Mouse (Mus musculus) gastrocnemius, adult 2 months (tissue): ENCODE results near the gene 1700067K01Rik. TPM values are rescaled to one million over a fixed set of nuclear protein-coding genes. Genes with fewer than 3 reads are reported as not detected.
A peak's percentile ranks its signal among the peaks of the same experiment; 100 is the strongest.

Experiments used
- DNase-seq: peaks from one replicate; pipeline ENCODE4 v3.0.0; 2022
- H3K27ac ChIP-seq: fragments of 200-600 bp; 2 replicates; pipeline ENCODE4 v1.8.1; 2022; ENCODE audit warnings: mild to moderate bottlenecking
- H3K4me3 ChIP-seq: fragments of 200-600 bp; 2 replicates; pipeline ENCODE4 v1.8.1; 2022; ENCODE audit warnings: mild to moderate bottlenecking, moderate library complexity
- CTCF ChIP-seq: fragments of 200-600 bp; IDR thresholded peaks from 2 replicates; pipeline ENCODE4 v1.8.1; 2022; ENCODE audit warnings: antibody characterized with exemption, mild to moderate bottlenecking, moderate library complexity
- intact Hi-C: fragments of 180-260 bp; cut with DNase I; formaldehyde crosslinking; loops from one replicate; pipeline ENCODE4 v1.15.1; 2025
- total RNA-seq, 2 experiments: library from RNA; stranded (reverse); gene quantifications; 2 replicates each; pipeline ENCODE4 v1.2.3; 2021

1700067K01Rik gene
- total RNA-seq, 2 experiments from 2014 or later, result 0.48 TPM; not detected in 1

- no peak for TF ChIP-seq CTCF
Observed at GRCm38 (mm10) chr8:83990170-83990569, 11.1 kb upstream of the 1700067K01Rik start.

DNA sequence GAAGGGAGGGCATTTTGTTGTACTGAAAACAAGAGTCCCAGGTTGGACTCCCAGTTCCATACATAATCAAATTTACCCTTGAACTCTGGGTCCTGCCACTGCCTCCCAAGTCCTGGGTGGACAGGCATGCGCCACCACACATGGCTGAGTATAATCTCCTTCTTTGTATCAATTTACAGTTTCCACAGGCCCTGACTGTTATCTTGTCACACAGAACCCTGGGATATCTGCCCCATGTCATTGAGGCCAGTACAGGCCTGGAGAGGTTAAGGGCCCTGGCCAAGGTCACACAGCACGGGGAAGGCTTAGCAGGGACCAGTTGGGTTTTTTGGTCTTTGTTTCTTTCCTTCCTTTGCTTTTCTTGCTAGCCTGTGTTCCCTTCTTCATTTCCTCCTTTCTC lies 8.8 kb upstream of the 1700067K01Rik start:
- intact Hi-C loops, result no loop called here
- no peak for DNase-seq
- Histone ChIP-seq H3K4me3 (no peak overlapping the region), H3K27ac (no peak overlapping the region)
- no peak for TF ChIP-seq CTCF

More at GRCm38 (mm10) chr8:83990170-83990569, 11.1 kb upstream of the 1700067K01Rik start:
- no peak for DNase-seq
- H3K4me3 ChIP-seq, result no peak overlapping the region
- intact Hi-C loops, result no loop called here
- H3K27ac ChIP-seq, result no peak overlapping the region

GRCm38 (mm10) chr8:83994030-83994429 lies 7.3 kb upstream of the 1700067K01Rik start:
- no peak for DNase-seq
- no peak overlapping the region for H3K4me3 ChIP-seq
- intact Hi-C loops, result loop anchor here (2.0 kb wide), 1 partner anchor 13 kb away; no protein-coding TSS in a partner anchor
- H3K27ac ChIP-seq, result no peak overlapping the region
- TF ChIP-seq CTCF, result no peak

DNA sequence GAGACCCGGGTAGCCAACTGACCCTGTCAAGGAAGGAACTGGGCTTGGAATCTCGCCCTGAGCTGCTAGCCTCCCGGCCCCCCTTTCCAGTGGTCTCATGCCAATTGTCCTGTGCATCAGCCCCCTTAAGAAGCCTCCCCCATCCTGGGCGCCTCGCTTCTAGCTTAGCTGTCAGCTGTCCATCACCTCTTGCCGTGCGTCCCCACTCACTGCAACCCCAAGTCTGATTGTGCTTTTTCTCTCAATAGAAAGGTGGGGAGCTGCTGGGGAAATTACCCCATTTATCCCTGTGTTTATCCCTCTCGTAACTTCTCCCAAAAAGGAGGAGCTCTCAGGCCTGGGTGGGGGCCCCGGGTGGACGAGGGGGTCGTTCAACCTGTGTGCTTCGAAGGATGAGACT lies 5.3 kb upstream of the 1700067K01Rik start:
- no peak for TF ChIP-seq CTCF
- peak overlapping the region; percentile 98 for H3K27ac ChIP-seq
- intact Hi-C loops, result loop anchor here (2.0 kb wide), 1 partner anchor 15 kb away; no protein-coding TSS in a partner anchor
- DNase-seq, result no peak
- H3K4me3 ChIP-seq, result peak overlapping the region; percentile 93

- intact Hi-C loops, result no loop called here
- peak overlapping the region; percentile 93 for H3K4me3 ChIP-seq
- H3K27ac ChIP-seq, result peak overlapping the region; percentile 98
- TF ChIP-seq CTCF, result no peak
- DNase-seq, result peak; percentile 97
Observed at GRCm38 (mm10) chr8:83996567-83997505, 4.5 kb upstream of the 1700067K01Rik start.

DNA sequence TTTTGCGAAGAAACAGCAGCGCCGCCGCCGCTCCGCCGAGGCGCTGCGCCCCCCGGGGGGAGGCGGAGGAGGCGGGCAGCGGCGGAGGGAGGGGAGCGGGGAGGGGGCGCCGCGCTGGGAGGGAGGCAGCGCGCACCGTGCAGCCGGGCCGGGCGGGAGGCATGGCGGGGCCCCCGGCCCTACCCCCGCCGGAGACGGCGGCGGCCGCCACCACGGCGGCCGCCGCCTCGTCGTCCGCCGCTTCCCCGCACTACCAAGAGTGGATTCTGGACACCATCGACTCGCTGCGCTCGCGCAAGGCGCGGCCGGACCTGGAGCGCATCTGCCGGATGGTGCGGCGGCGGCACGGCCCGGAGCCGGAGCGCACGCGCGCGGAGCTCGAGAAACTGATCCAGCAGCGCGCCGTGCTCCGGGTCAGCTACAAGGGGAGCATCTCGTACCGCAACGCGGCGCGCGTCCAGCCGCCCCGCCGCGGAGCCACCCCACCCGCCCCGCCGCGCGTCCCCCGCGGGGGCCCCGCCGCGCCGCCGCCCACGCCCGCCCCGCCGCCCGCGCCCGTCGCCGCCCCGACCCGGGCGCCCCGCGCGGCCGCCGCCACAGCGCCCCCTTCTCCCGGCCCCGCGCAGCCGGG lies 3.7 kb upstream of the 1700067K01Rik start, which contains the start of gene Samd1:
Gene Samd1 (plus strand): TSS at position 162 of the 631 bp plus-strand sequence.
- DNase-seq, result peak; percentile 75
- Histone ChIP-seq H3K4me3 (peak within 1 kb of the TSS; percentile 93), H3K27ac (peak within 1 kb of the TSS; percentile 98)
- no peak for TF ChIP-seq CTCF
- intact Hi-C loops, result no loop called here

DNA sequence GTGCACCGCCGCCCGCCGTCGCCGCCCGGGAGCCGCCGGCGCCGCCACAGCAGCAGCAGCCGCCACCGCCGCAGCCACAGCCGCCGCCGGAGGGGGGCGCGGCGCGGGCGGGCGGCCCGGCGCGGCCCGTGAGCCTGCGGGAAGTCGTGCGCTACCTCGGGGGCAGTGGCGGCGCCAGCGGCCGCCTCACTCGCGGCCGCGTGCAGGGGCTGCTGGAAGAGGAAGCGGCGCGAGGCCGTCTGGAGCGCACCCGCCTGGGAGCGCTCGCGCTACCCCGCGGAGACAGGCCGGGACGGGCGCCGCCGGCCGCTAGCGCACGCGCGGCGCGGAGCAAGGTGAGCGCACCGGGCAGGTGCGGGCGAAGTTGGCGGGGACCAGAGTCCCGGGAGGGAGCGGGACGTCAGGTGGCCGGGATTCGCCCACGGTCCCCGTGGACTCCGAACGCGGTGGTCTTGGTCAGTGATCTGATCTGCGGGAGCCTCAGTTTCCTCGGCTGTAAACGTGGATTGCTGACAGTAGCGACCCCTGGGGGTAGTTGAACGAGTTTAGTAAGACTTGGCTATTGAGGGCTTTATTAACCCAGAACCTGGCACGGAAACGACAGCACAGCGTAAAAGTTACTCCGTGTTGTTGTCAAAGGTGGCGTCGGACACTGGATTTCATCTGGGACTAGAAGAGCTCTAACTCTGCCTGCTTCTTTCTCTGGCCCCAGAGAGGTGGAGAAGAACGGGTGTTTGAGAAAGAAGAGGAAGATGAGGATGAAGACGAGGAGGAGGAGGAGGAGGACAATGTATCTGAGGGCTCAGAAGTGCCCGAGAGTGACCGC lies 2.9 kb upstream of the 1700067K01Rik start:
- DNase-seq, result peak; percentile 76
- Histone ChIP-seq H3K4me3 (peak overlapping the region; percentile 84), H3K27ac (peak overlapping the region; percentile 88)
- intact Hi-C loops, result no loop called here
- peak; percentile 49 for TF ChIP-seq CTCF

DNA sequence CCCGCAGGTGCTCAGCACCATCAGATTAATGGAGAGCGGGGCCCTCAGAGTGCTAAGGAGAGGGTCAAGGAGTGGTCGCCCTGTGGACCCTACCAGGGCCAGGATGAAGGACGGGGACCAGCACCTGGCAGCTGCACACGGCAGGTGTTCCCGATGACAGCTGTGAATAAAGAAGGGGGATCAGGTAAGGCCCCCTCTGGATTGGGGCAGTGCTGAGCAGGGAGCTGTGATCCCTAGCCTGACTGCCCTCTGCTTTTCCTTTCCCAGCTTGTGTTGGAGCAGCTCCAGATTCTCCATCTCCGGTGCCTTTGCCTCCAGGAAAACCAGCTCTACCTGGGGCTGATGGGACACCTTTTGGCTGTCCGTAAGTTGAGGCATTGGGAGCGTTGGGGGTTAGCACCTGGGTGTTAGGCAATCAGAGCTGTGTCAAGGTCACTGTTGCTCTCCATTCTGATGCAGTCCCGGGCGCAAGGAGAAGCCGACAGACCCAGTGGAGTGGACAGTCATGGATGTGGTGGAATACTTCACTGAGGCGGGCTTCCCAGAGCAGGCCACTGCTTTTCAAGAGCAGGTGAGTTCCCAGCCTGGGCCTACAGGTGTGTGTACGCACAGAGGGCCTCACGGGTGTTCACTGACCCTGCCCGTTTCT lies 2.1 kb upstream of the 1700067K01Rik start:
- H3K27ac ChIP-seq, result peak overlapping the region; percentile 88; the same call in 1 of the 2 replicates
- H3K4me3 ChIP-seq, result peak overlapping the region; percentile 84
- TF ChIP-seq CTCF, result no peak
- intact Hi-C loops, result no loop called here
- DNase-seq, result no peak

GRCm38 (mm10) chr8:83999825-84000224 lies 1.5 kb upstream of the 1700067K01Rik start:
- no peak for DNase-seq
- Histone ChIP-seq H3K4me3 (no peak overlapping the region), H3K27ac (no peak overlapping the region)
- no peak for TF ChIP-seq CTCF
- intact Hi-C loops, result no loop called here

DNA sequence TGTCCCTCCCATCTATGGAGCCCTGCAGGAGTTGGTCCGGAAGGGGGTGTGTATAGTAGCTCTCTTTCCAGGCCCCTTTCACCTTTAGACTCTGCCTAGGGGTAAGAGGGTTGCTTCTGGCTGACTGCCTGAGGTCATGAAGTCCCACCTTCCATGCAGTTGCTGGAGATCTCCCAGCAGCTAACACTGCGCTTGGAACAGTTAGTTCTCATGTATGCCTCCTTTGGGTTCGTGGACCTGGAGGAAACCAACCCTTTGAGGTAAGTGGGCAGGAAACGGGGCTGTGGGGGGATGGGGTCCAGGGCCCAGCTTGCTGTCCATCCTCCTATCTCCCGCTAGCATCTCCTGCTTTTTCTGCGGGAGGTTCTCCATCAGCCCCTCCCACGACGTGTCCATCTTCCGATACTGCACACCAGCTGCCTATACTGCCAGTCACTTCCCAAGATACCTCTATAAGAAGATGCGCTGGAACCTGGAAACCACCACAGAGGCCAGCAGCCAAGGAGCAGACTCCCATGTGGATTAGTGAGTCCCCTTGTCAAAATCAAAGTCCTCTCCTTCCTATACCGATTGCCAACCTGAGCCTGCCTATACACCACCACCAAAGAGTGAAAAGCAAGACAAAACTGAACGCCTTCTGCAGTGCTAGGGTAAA lies 1.8 kb downstream of the 1700067K01Rik start:
- no peak overlapping the region; the same call in 1 of the 2 replicates for H3K4me3 ChIP-seq

GRCm38 (mm10) chr8:84003612-84004246 lies 2.4 kb downstream of the 1700067K01Rik start:
- DNase-seq, result no peak
- intact Hi-C loops, result no loop called here
- peak overlapping the region; percentile 89 for H3K4me3 ChIP-seq
- TF ChIP-seq CTCF, result no peak
- peak overlapping the region; percentile 96 for H3K27ac ChIP-seq

More for the DNA sequence above, 1.8 kb downstream of the 1700067K01Rik start:
- no peak for DNase-seq
- intact Hi-C loops, result no loop called here
- H3K27ac ChIP-seq, result no peak overlapping the region
- no peak for TF ChIP-seq CTCF
